Mouse (Mus musculus) erythroblast, embryonic 14.5 days (primary cell): ENCODE results near the gene Meiob. TPM values are rescaled to one million over a fixed set of nuclear protein-coding genes. Genes with fewer than 3 reads are reported as not detected.

Experiments
- H3K27me3 ChIP-seq: 2 replicates; pipeline ENCODE4 v1.6.1; 2012; ENCODE audit warnings: inconsistent platforms; ENCODE audit not compliant: control insufficient read depth
- H3K36me3 ChIP-seq: 2 replicates; pipeline ENCODE4 v1.6.1; 2012; ENCODE audit warnings: mild to moderate bottlenecking, inconsistent platforms; ENCODE audit not compliant: control insufficient read depth
- H3K4me1 ChIP-seq: 2 replicates; pipeline ENCODE4 v1.6.1; 2012; ENCODE audit warnings: inconsistent platforms; ENCODE audit not compliant: control insufficient read depth
- H3K4me3 ChIP-seq: replicated peaks from 2 replicates; pipeline ENCODE3; 2012; ENCODE audit warnings: moderate library complexity, mild to moderate bottlenecking, inconsistent platforms
- H3K9me3 ChIP-seq: 2 replicates; pipeline ENCODE4 v1.6.1; 2012; ENCODE audit warnings: low read length, inconsistent platforms, mixed read lengths; ENCODE audit not compliant: control insufficient read depth
- GATA1 ChIP-seq: IDR thresholded peaks from 2 replicates; pipeline ENCODE4 v1.6.1; 2012; ENCODE audit warnings: low read length, inconsistent platforms, mixed read lengths
- TAL1 ChIP-seq: IDR thresholded peaks from 3 replicates; pipeline ENCODE4 v1.6.1; 2012; ENCODE audit warnings: low read length, inconsistent platforms, mixed read lengths
- polyA plus RNA-seq: library from polyadenylated mRNA; stranded (reverse); fragments of >175 nt; gene quantifications from 2 replicates; pipeline ENCODE4 v1.2.3, GENCODE M21; 2012

Meiob gene
- polyA plus RNA-seq, 1 experiment, result not detected

- H3K27me3 ChIP-seq, result no peaks in the 10 kb centered on the region
- peaks cover 96% of the 10 kb centered on the region for H3K36me3 ChIP-seq
- peak overlapping the region; percentile 17 for H3K4me3 ChIP-seq
- no peaks in the 10 kb centered on the region for H3K9me3 ChIP-seq
- TF ChIP-seq GATA1, result no peak
- TF ChIP-seq TAL1, result no peak
- peaks cover 64% of the 10 kb centered on the region for H3K4me1 ChIP-seq
Measured at GRCm38 (mm10) chr17:24857831-24858470, 53.9 kb downstream of the Meiob start.

DNA sequence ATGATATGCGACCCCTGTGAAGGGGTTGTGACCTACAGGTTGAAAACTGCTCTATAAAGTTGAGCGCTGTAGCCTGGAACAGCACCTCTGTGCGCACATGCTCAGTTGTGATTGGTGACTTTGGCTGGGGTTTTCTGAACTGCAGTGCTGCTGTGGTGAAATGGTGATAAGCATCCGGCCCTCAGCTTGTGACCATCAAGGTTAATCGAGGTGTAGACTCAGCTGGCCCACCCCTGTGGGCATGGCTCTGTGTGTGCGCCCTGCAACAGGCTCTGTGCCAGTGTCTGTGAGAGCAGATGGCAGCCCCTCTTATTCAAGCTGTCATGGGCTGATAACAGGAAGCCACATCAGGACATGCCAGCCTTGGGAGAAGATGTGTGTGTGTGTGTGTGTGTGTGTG, 54.9 kb downstream of the Meiob start:
- TF ChIP-seq GATA1, result peak; percentile 43; the same call in 1 of the 2 replicates
- TF ChIP-seq TAL1, result peak; percentile 85
- Histone ChIP-seq H3K27me3 (no peaks in the 10 kb centered on the region), H3K4me3 (peak overlapping the region; percentile 5), H3K36me3 (peaks cover 96% of the 10 kb centered on the region), H3K4me1 (peaks cover 61% of the 10 kb centered on the region), H3K9me3 (no peaks in the 10 kb centered on the region)

DNA sequence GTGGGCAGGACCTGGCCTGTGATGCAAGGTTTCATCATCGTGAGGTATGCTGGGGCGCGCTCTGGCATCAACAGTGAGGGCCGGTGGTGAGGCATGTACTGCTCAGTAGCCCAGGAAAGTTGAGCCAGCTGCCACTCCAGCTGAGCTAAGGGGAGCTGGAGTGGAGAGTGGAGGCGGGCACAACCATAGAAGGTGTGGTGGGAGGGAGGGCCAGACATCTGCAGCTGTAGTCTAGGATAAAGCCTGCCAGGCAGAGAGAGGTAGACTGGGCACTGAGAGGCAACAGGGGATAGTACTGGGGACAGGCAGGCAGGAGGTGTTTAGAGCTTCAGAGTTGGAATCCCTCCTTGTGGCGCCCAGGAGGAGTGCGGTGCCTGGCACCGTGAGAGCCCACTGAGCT, 56.0 kb downstream of the Meiob start:
- H3K4me1 ChIP-seq, result peaks cover 62% of the 10 kb centered on the region
- H3K36me3 ChIP-seq, result peaks cover 96% of the 10 kb centered on the region
- H3K27me3 ChIP-seq, result no peaks in the 10 kb centered on the region
- H3K4me3 ChIP-seq, result peak overlapping the region; percentile 46
- no peak for TF ChIP-seq TAL1
- TF ChIP-seq GATA1, result no peak
- no peaks in the 10 kb centered on the region for H3K9me3 ChIP-seq

GRCm38 (mm10) chr17:24861785-24862184, 57.7 kb downstream of the Meiob start:
- no peaks in the 10 kb centered on the region for H3K27me3 ChIP-seq
- H3K9me3 ChIP-seq, result no peaks in the 10 kb centered on the region
- peaks cover 96% of the 10 kb centered on the region for H3K36me3 ChIP-seq
- H3K4me3 ChIP-seq, result no peak overlapping the region
- no peak for TF ChIP-seq TAL1
- no peak for TF ChIP-seq GATA1
- peaks cover 48% of the 10 kb centered on the region for H3K4me1 ChIP-seq

DNA sequence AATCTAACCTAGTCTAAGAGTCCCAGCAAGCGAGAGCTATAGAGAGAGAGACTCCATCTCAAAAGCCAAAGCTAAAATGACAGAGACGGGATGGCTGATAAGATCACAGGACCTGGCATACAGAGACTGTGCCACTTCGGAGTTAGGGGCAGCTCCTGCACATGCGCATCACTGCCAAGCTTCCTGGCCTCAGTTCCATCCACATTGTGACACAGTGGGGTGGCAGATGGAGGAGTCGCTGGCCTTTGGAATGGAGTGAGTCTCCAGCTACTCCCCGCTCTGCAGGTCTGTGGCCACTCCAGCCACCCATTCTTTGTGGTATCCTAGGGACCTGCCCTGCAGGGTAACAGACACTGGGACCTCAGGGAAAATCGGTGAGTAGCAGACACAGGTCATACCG, 61.7 kb downstream of the Meiob start, which contains the start of gene Igfals:
Igfals (plus strand) TSS at position 222 of the 400 bp plus-strand sequence.
- Histone ChIP-seq H3K4me1 (peaks cover 9% of the 10 kb centered on the region), H3K27me3 (peaks cover 4% of the 10 kb centered on the region; the same call in 1 of the 2 replicates), H3K9me3 (no peaks in the 10 kb centered on the region), H3K36me3 (peaks cover 70% of the 10 kb centered on the region), H3K4me3 (no peak within 1 kb of the TSS)
- TF ChIP-seq TAL1 (no peak), GATA1 (no peak)

GRCm38 (mm10) chr17:24867914-24868313, 63.8 kb downstream of the Meiob start:
- Histone ChIP-seq H3K4me1 (peaks cover 1% of the 10 kb centered on the region), H3K4me3 (no peak overlapping the region), H3K27me3 (peaks cover 4% of the 10 kb centered on the region; the same call in 1 of the 2 replicates), H3K9me3 (no peaks in the 10 kb centered on the region), H3K36me3 (peaks cover 49% of the 10 kb centered on the region)
- TF ChIP-seq GATA1 (no peak), TAL1 (no peak)

- Histone ChIP-seq H3K9me3 (no peaks in the 10 kb centered on the region), H3K36me3 (no peaks in the 10 kb centered on the region), H3K4me3 (no peak overlapping the region), H3K4me1 (peaks cover 8% of the 10 kb centered on the region), H3K27me3 (peaks cover 4% of the 10 kb centered on the region)
- no peak for TF ChIP-seq TAL1
- no peak for TF ChIP-seq GATA1
Measured at GRCm38 (mm10) chr17:24873695-24874404, 69.8 kb downstream of the Meiob start.

DNA sequence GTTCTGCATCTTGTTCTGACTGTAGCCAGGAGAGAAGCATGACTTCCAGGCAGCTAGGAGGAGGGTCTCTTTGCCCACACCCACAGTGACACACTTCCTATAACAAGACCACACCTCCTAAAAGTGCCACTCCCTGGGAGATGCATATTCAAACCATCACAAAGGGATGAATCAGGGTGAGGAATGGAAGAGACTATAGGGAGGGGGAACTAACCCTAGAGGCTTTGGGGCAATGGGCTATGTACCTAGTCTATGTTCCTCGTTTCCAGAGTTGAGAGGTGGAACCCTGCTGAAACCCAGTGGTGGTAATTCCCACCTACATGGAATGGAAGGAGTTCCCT, 70.3 kb downstream of the Meiob start:
- H3K4me1 ChIP-seq, result peaks cover 8% of the 10 kb centered on the region
- TF ChIP-seq GATA1 (no peak), TAL1 (no peak)
- no peaks in the 10 kb centered on the region for H3K36me3 ChIP-seq
- H3K4me3 ChIP-seq, result no peak overlapping the region
- H3K9me3 ChIP-seq, result no peaks in the 10 kb centered on the region
- peaks cover 3% of the 10 kb centered on the region for H3K27me3 ChIP-seq

GRCm38 (mm10) chr17:24874989-24875388, 70.9 kb downstream of the Meiob start:
- Histone ChIP-seq H3K4me1 (peaks cover 8% of the 10 kb centered on the region), H3K9me3 (no peaks in the 10 kb centered on the region), H3K36me3 (peaks cover 2% of the 10 kb centered on the region; the same call in 1 of the 2 replicates), H3K27me3 (no peaks in the 10 kb centered on the region; the same call in none of the 2 replicates), H3K4me3 (no peak overlapping the region)
- TF ChIP-seq GATA1, result no peak
- TF ChIP-seq TAL1, result no peak
